Mouse (Mus musculus) limb, embryonic 11.5 days (tissue): ENCODE results near the gene Flt3l. TPM values are rescaled to one million over a fixed set of nuclear protein-coding genes. Genes with fewer than 3 reads are reported as not detected.
A peak's percentile ranks its signal among the peaks of the same experiment; 100 is the strongest.
"Not testable (repeated sequence)": the region's sequence is repeated elsewhere in the genome, so short reads cannot be mapped to it uniquely, and the experiment has no call there.

Experiments used
- ATAC-seq: fragments of 200-750 bp; cut with Nextera tagmentation; 2 replicates; pipeline ENCODE4 v1.8.0; 2017; ENCODE audit warnings: low read depth; ENCODE audit not compliant: insufficient number of reproducible peaks, low FRiP score, low TSS enrichment
- DNase-seq: peaks from one replicate; pipeline ENCODE4 v3.0.0-alpha.2; 2015; ENCODE audit warnings: low spot score
- H3K27ac ChIP-seq: fragments of 300-500 bp; sonication (generic); replicated peaks from 2 replicates; pipeline ENCODE4 v1.5.1; 2014; ENCODE audit warnings: low read depth, mild to moderate bottlenecking, low read length
- H3K27me3 ChIP-seq: fragments of 300-500 bp; sonication (generic); 2 replicates; pipeline ENCODE4 v1.6.1; 2014; ENCODE audit warnings: mild to moderate bottlenecking, low read length, mixed read lengths; ENCODE audit not compliant: control insufficient read depth, insufficient read depth
- H3K36me3 ChIP-seq: fragments of 300-500 bp; sonication (generic); 2 replicates; pipeline ENCODE4 v1.6.1; 2014; ENCODE audit warnings: mild to moderate bottlenecking, low read length, moderate library complexity, mixed read lengths; ENCODE audit not compliant: control insufficient read depth, insufficient read depth
- H3K4me1 ChIP-seq: fragments of 300-500 bp; sonication (generic); 2 replicates; pipeline ENCODE4 v1.6.1; 2014; ENCODE audit warnings: low read length, mixed read lengths; ENCODE audit not compliant: control insufficient read depth, insufficient read depth
- H3K4me2 ChIP-seq: fragments of 300-500 bp; sonication (generic); 2 replicates; pipeline ENCODE4 v1.6.1; 2014; ENCODE audit warnings: low read depth, mild to moderate bottlenecking, moderate library complexity; ENCODE audit not compliant: severe bottlenecking
- H3K4me3 ChIP-seq: fragments of 300-500 bp; sonication (generic); 2 replicates; pipeline ENCODE4 v1.5.1; 2014; ENCODE audit warnings: low read depth, low read length
- H3K9ac ChIP-seq: fragments of 300-500 bp; sonication (generic); 2 replicates; pipeline ENCODE4 v1.6.1; 2014; ENCODE audit warnings: mild to moderate bottlenecking, low read length
- H3K9me3 ChIP-seq: fragments of 300-500 bp; sonication (generic); 2 replicates; pipeline ENCODE4 v1.6.1; 2016; ENCODE audit warnings: low read length; ENCODE audit not compliant: control insufficient read depth
- WGBS: fragments of 180-500 bp; shearing (Covaris S2); extraction: QIAGEN DNeasy Blood & Tissue Kit; methylation state at CpG from one replicate; pipeline ENCODE4 v1.1.7; 2014; 5-methylcytosine and 5-hydroxymethylcytosine counted together
- polyA plus RNA-seq: library from polyadenylated mRNA; unstranded; fragments of >200 nt; fragmentation: Nextera tagmentation; extraction: Ambion mirVana; gene quantifications from 2 replicates; pipeline ENCODE4 v1.2.1, GENCODE M21; 2014

The Flt3l gene
- polyA plus RNA-seq, 1 experiment from 2014 or later: 0.44 TPM

- WGBS: 5% methylated on average over 69 of the region's 69 CpGs
- 0 out of 2 replicates have a peak, but pooled peaks cover 14% of the 10 kb centered on the region for H3K4me1 ChIP-seq
- H3K9ac ChIP-seq: peak within 1 kb of the TSS; percentile 76
- H3K36me3 ChIP-seq: peaks cover 2% of the 10 kb centered on the region; the same call in 1 of the 2 replicates
- H3K4me2 ChIP-seq: peak within 1 kb of the TSS; percentile 53
- H3K9me3 ChIP-seq: no peaks in the 10 kb centered on the region
- no peaks in the 10 kb centered on the region for H3K27me3 ChIP-seq
- DNase-seq: peak; percentile 98
- peak within 1 kb of the TSS; percentile 51 for H3K4me3 ChIP-seq
- peak; percentile 94 for ATAC-seq
- H3K27ac ChIP-seq: peak within 1 kb of the TSS; percentile 91
Observed at GRCm38 (mm10) chr7:45154096-45154992, 18.1 kb upstream of the Flt3l start, which contains the start of the genes Pih1d1 and Aldh16a1. TSS of gene Pih1d1 (plus strand) at chr7:45154303. TSS of gene Aldh16a1 (minus strand) at chr7:45154584.

- WGBS: 5% methylated on average over 5 of the region's 5 CpGs
- H3K4me1 ChIP-seq: 0 out of 2 replicates have a peak, but pooled peaks cover 14% of the 10 kb centered on the region
- H3K36me3 ChIP-seq: peaks cover 2% of the 10 kb centered on the region; the same call in 1 of the 2 replicates
- H3K9me3 ChIP-seq: no peaks in the 10 kb centered on the region
- no peaks in the 10 kb centered on the region for H3K27me3 ChIP-seq
- ATAC-seq: no peak
- H3K4me2 ChIP-seq: peak overlapping the region; percentile 53
- DNase-seq: no peak
- H3K27ac ChIP-seq: peak overlapping the region; percentile 91; the same call in 1 of the 2 replicates
- peak overlapping the region; percentile 51 for H3K4me3 ChIP-seq
- peak overlapping the region; percentile 76 for H3K9ac ChIP-seq
Observed at GRCm38 (mm10) chr7:45153586-45153985, 17.4 kb upstream of the Flt3l start.

DNA sequence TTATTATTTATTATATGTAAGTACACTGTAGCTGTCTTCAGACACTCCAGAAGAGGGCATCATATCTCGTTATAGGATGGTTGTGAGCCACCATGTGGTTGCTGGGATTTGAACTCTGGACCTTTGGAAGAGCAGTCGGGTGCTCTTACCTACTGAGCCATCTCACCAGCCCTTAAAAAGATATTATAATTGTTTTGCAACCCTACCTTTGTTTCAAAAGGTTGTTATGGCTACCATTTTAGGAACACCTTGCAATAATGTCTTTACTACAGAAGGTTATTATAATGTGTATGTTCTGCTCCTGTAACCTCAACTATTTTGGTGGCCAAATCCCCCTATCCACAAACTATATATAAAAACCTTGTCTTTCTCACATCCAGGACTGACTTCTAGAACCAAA, 16.8 kb upstream of the Flt3l start:
- 91% methylated on average over 2 of the region's 2 CpGs for WGBS
- H3K4me3 ChIP-seq, H3K27me3 ChIP-seq, H3K9me3 ChIP-seq, H3K36me3 ChIP-seq, H3K4me2 ChIP-seq, DNase-seq, ATAC-seq, H3K27ac ChIP-seq, H3K9ac ChIP-seq: not testable (repeated sequence)
- H3K4me1 ChIP-seq: 0 out of 2 replicates have a peak, but pooled peaks cover 14% of the 10 kb centered on the region

DNA sequence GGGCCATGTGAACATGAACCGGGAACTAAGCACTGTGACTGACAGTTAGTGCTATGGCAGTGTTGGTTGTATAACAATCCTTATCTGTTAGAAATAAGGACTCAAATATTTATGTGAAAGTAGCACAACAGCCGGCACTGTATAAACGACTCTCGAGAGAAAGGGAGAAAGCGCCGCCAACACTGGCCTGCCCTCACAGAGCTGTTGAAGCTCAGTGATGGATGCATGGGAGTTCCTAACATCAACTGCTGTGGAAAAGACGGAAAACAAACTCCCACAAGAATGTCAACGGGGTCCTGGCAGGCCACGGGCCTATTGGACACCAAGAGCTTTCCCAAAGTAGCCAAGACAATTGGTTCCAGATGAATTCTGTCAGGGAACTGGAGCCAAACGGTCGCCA, 15.1 kb upstream of the Flt3l start:
- Histone ChIP-seq H3K27ac (peak overlapping the region; percentile 33; the same call in 1 of the 2 replicates), H3K9me3 (no peaks in the 10 kb centered on the region), H3K36me3 (peaks cover 2% of the 10 kb centered on the region; the same call in 1 of the 2 replicates), H3K27me3 (no peaks in the 10 kb centered on the region), H3K4me1 (0 out of 2 replicates have a peak, but pooled peaks cover 14% of the 10 kb centered on the region), H3K9ac (no peak overlapping the region), H3K4me3 (no peak overlapping the region), H3K4me2 (no peak overlapping the region)
- DNase-seq (no peak), ATAC-seq (no peak)
- WGBS: 22% methylated on average over 11 of the region's 11 CpGs

GRCm38 (mm10) chr7:45150321-45150720, 14.1 kb upstream of the Flt3l start:
- Histone ChIP-seq H3K27me3 (no peaks in the 10 kb centered on the region), H3K4me2 (no peak overlapping the region), H3K9ac (no peak overlapping the region), H3K27ac (no peak overlapping the region), H3K36me3 (peaks cover 2% of the 10 kb centered on the region; the same call in 1 of the 2 replicates), H3K9me3 (no peaks in the 10 kb centered on the region), H3K4me1 (0 out of 2 replicates have a peak, but pooled peaks cover 12% of the 10 kb centered on the region), H3K4me3 (no peak overlapping the region)
- ATAC-seq (no peak), DNase-seq (no peak)
- WGBS: 44% methylated on average over 4 of the region's 4 CpGs

GRCm38 (mm10) chr7:45149545-45149944, 13.3 kb upstream of the Flt3l start:
- peaks cover 2% of the 10 kb centered on the region; the same call in 1 of the 2 replicates for H3K36me3 ChIP-seq
- H3K4me1 ChIP-seq: 0 out of 2 replicates have a peak, but pooled peaks cover 10% of the 10 kb centered on the region
- H3K27ac ChIP-seq: no peak overlapping the region
- H3K4me3 ChIP-seq: no peak overlapping the region
- no peaks in the 10 kb centered on the region for H3K9me3 ChIP-seq
- no peak for DNase-seq
- WGBS: 77% methylated on average over 6 of the region's 6 CpGs
- H3K4me2 ChIP-seq: no peak overlapping the region
- no peaks in the 10 kb centered on the region for H3K27me3 ChIP-seq
- no peak overlapping the region for H3K9ac ChIP-seq
- no peak for ATAC-seq

GRCm38 (mm10) chr7:45148534-45149098, 12.4 kb upstream of the Flt3l start:
- peaks cover 2% of the 10 kb centered on the region; the same call in 1 of the 2 replicates for H3K36me3 ChIP-seq
- no peak overlapping the region for H3K27ac ChIP-seq
- H3K4me3 ChIP-seq: no peak overlapping the region
- no peak for ATAC-seq
- H3K4me2 ChIP-seq: no peak overlapping the region
- 66% methylated on average over 4 of the region's 4 CpGs for WGBS
- H3K9ac ChIP-seq: peak overlapping the region; percentile 1; the same call in 1 of the 2 replicates
- no peaks in the 10 kb centered on the region for H3K9me3 ChIP-seq
- 0 out of 2 replicates have a peak, but pooled peaks cover 10% of the 10 kb centered on the region for H3K4me1 ChIP-seq
- no peaks in the 10 kb centered on the region for H3K27me3 ChIP-seq
- DNase-seq: no peak

DNA sequence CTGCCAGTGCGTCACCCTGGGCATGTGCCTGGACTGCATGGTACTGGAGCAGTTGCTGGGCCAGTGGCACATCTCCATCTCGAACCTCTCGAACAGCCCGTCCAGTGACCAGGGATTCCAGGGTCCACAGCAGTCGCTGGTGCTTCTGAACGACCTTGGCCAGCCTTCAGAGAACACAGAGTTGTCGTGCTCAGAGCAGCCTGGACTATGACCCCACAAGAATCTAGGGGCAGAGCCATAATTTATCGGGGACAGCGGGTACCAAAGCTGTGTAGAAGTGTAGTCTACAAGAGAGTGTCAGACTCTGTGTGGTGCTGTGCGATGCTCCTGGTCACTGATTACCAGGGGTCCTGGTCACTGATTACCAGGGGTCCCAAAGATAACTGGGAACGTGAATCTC, 11.7 kb upstream of the Flt3l start:
- Histone ChIP-seq H3K4me1 (0 out of 2 replicates have a peak, but pooled peaks cover 10% of the 10 kb centered on the region), H3K27ac (no peak overlapping the region), H3K36me3 (peaks cover 2% of the 10 kb centered on the region; the same call in 1 of the 2 replicates), H3K9me3 (no peaks in the 10 kb centered on the region), H3K4me3 (no peak overlapping the region), H3K27me3 (no peaks in the 10 kb centered on the region), H3K9ac (no peak overlapping the region), H3K4me2 (no peak overlapping the region)
- DNase-seq (no peak), ATAC-seq (no peak)
- 91% methylated on average over 11 of the region's 11 CpGs for WGBS
